Mouse (Mus musculus) myocyte (in vitro differentiated cells): Measurements from ENCODE around the gene Rab40b.

Experiments
- E2F4 ChIP-seq: IDR thresholded peaks from one replicate; pipeline ENCODE4 v1.6.1; 2011; ENCODE audit warnings: mild to moderate bottlenecking, control low read depth, moderate library complexity; ENCODE audit not compliant: insufficient read depth
- MYOD1 ChIP-seq, 3 experiments: IDR thresholded peaks; one replicate each; pipeline ENCODE4 v1.6.1; 2011; ENCODE audit warnings: control low read depth in 2 of 3, low read depth in 2 of 3, mild to moderate bottlenecking in 2 of 3, moderate library complexity in 1 of 3; ENCODE audit not compliant: insufficient read length in 2 of 3, control insufficient read depth in 1 of 3
- POLR2A ChIP-seq: IDR thresholded peaks from one replicate; pipeline ENCODE4 v1.6.1; 2011; ENCODE audit warnings: low read depth, mild to moderate bottlenecking, control low read depth, moderate library complexity; ENCODE audit not compliant: insufficient read length
- POLR2AphosphoS2 ChIP-seq: IDR thresholded peaks from one replicate; pipeline ENCODE4 v1.6.1; 2011; ENCODE audit warnings: low read depth, control low read depth; ENCODE audit not compliant: insufficient read length
- TCF12 ChIP-seq: IDR thresholded peaks from one replicate; pipeline ENCODE4 v1.6.1; 2011; ENCODE audit warnings: mild to moderate bottlenecking, control low read depth; ENCODE audit not compliant: poor library complexity, insufficient read depth, severe bottlenecking
- TCF3 ChIP-seq: IDR thresholded peaks from one replicate; pipeline ENCODE4 v1.6.1; 2011; ENCODE audit warnings: low read depth, control low read depth; ENCODE audit not compliant: insufficient read length
- USF1 ChIP-seq: IDR thresholded peaks from one replicate; pipeline ENCODE4 v1.6.1; 2011; ENCODE audit warnings: low read depth, mild to moderate bottlenecking, control low read depth, moderate library complexity

DNA sequence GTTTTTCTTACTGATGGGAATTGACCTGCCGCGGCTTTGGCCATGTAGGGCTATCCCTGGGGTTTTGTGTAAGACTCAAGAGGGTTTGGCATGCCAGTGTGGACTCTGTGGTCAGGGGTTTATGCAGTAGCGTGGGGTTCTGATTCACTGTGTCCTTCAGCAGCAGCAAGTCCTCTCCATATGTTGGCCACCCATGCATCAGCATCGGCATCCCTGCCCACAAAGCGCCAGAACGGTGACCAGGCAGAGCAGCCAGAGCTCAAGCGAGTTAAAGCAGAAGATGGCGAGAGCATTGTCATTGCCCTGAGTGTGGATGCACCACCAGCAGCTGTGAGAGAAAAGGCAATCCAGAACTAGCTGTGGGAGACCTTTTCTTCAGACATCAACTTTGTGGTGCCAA is 81.4 kb downstream of the Rab40b start:
- TF ChIP-seq POLR2A (no peak), TCF12 (no peak), E2F4 (no peak), POLR2AphosphoS2 (no peak), MYOD1 (IDR thresholded peaks at IDR 0.05; ENCODE audit: control insufficient read depth in 1 of 3, insufficient read length in 2 of 3, low read depth in 2 of 3) (no peak), TCF3 (no peak), USF1 (no peak)
